Mouse (Mus musculus) hindbrain, embryonic 15.5 days (tissue): ENCODE measurements around the gene Mzt1. TPM values are rescaled to one million over a fixed set of nuclear protein-coding genes. Genes with fewer than 3 reads are reported as not detected.
A peak's percentile ranks its signal among the peaks of the same experiment; 100 is the strongest.
"Not testable (repeated sequence)": the region's sequence is repeated elsewhere in the genome, so short reads cannot be mapped to it uniquely, and the experiment has no call there.

Experiments used
- ATAC-seq: fragments of 200-750 bp; cut with Nextera tagmentation; 2 replicates; pipeline ENCODE4 v1.8.0; 2017; ENCODE audit warnings: low read depth, moderate number of reproducible peaks, moderate TSS enrichment; ENCODE audit not compliant: low FRiP score
- H3K27ac ChIP-seq: fragments of 300-500 bp; sonication (generic); replicated peaks from 2 replicates; pipeline ENCODE4 v1.5.1; 2015; ENCODE audit warnings: mild to moderate bottlenecking, inconsistent platforms
- H3K27me3 ChIP-seq: fragments of 300-500 bp; sonication (generic); 2 replicates; pipeline ENCODE4 v1.6.1; 2015; ENCODE audit warnings: control low read depth, inconsistent platforms
- H3K36me3 ChIP-seq: fragments of 300-500 bp; sonication (generic); 2 replicates; pipeline ENCODE4 v1.6.1; 2015; ENCODE audit warnings: control low read depth, inconsistent platforms
- H3K4me1 ChIP-seq: fragments of 300-500 bp; sonication (generic); replicated peaks from 2 replicates; pipeline ENCODE4 v1.6.1; 2015; ENCODE audit warnings: control low read depth, inconsistent platforms
- H3K4me2 ChIP-seq: fragments of 300-500 bp; sonication (generic); 2 replicates; pipeline ENCODE4 v1.6.1; 2015; ENCODE audit warnings: moderate library complexity, mild to moderate bottlenecking, inconsistent platforms
- H3K4me3 ChIP-seq: fragments of 300-500 bp; sonication (generic); 2 replicates; pipeline ENCODE4 v1.5.1; 2015; ENCODE audit warnings: mild to moderate bottlenecking, inconsistent platforms
- H3K9ac ChIP-seq: fragments of 300-500 bp; sonication (generic); 2 replicates; pipeline ENCODE4 v1.6.1; 2015; ENCODE audit warnings: inconsistent platforms
- H3K9me3 ChIP-seq: fragments of 300-500 bp; sonication (generic); 2 replicates; pipeline ENCODE4 v1.6.1; 2016; ENCODE audit warnings: control low read depth, inconsistent platforms
- WGBS: fragments of 180-500 bp; shearing (Covaris S2); methylation state at CpG from one replicate; pipeline ENCODE4 v1.1.7; 2015; 5-methylcytosine and 5-hydroxymethylcytosine counted together
- polyA plus RNA-seq: library from polyadenylated mRNA; unstranded; fragments of >200 nt; fragmentation: Nextera tagmentation; extraction: Ambion mirVana; gene quantifications from 2 replicates; pipeline ENCODE4 v1.2.1, GENCODE M21; 2015

The Mzt1 gene
- polyA plus RNA-seq, 1 experiment from 2014 or later, result 99.5 TPM

GRCm38 (mm10) chr14:99041416-99041815 lies 4.5 kb downstream of the Mzt1 start:
- H3K27me3 ChIP-seq, result no peaks in the 10 kb centered on the region
- H3K36me3 ChIP-seq, result 0 out of 2 replicates have a peak, but pooled peaks cover 6% of the 10 kb centered on the region
- H3K27ac ChIP-seq, result no peak overlapping the region
- H3K4me1 ChIP-seq, result peaks cover 25% of the 10 kb centered on the region
- H3K9ac ChIP-seq, result no peak overlapping the region
- no peak overlapping the region for H3K4me2 ChIP-seq
- no peak overlapping the region for H3K4me3 ChIP-seq
- ATAC-seq, result no peak
- 75% methylated on average over 4 of the region's 4 CpGs for WGBS
- H3K9me3 ChIP-seq, result no peaks in the 10 kb centered on the region

GRCm38 (mm10) chr14:99039308-99039707 lies 6.6 kb downstream of the Mzt1 start:
- WGBS, result 53% methylated on average over 5 of the region's 5 CpGs
- not testable (repeated sequence) for H3K27ac ChIP-seq, H3K4me2 ChIP-seq, H3K9ac ChIP-seq, ATAC-seq, H3K4me3 ChIP-seq, H3K27me3 ChIP-seq, H3K9me3 ChIP-seq
- peaks cover 16% of the 10 kb centered on the region for H3K4me1 ChIP-seq
- H3K36me3 ChIP-seq, result peaks cover 11% of the 10 kb centered on the region

- no peak overlapping the region for H3K27ac ChIP-seq
- H3K4me3 ChIP-seq, result no peak overlapping the region
- H3K9ac ChIP-seq, result no peak overlapping the region
- no peak for ATAC-seq
- H3K4me1 ChIP-seq, result 0 out of 2 replicates have a peak, but pooled peaks cover 7% of the 10 kb centered on the region
- H3K27me3 ChIP-seq, result no peaks in the 10 kb centered on the region
- H3K9me3 ChIP-seq, result no peaks in the 10 kb centered on the region
- 82% methylated on average over 2 of the region's 2 CpGs for WGBS
- H3K36me3 ChIP-seq, result peaks cover 15% of the 10 kb centered on the region
- no peak overlapping the region for H3K4me2 ChIP-seq
Measured at GRCm38 (mm10) chr14:99037703-99038102, 8.2 kb downstream of the Mzt1 start.

- 79% methylated on average over 4 of the region's 4 CpGs for WGBS
- Histone ChIP-seq H3K4me3 (no peak overlapping the region), H3K4me1 (0 out of 2 replicates have a peak, but pooled peaks cover under 1% of the 10 kb centered on the region), H3K4me2 (no peak overlapping the region), H3K9me3 (no peaks in the 10 kb centered on the region), H3K27me3 (no peaks in the 10 kb centered on the region), H3K9ac (no peak overlapping the region), H3K27ac (no peak overlapping the region), H3K36me3 (peaks cover 15% of the 10 kb centered on the region)
- ATAC-seq, result no peak
Measured at GRCm38 (mm10) chr14:99036039-99036438, 9.9 kb downstream of the Mzt1 start.

- H3K27me3 ChIP-seq, H3K4me3 ChIP-seq, H3K4me2 ChIP-seq, H3K9me3 ChIP-seq, ATAC-seq, H3K4me1 ChIP-seq, H3K27ac ChIP-seq, H3K9ac ChIP-seq: not testable (repeated sequence)
- 95% methylated on average over 8 of the region's 8 CpGs for WGBS
- peaks cover 11% of the 10 kb centered on the region for H3K36me3 ChIP-seq
Measured at GRCm38 (mm10) chr14:99034851-99035250, 11.1 kb downstream of the Mzt1 start.

GRCm38 (mm10) chr14:99032596-99032995 lies 13.3 kb downstream of the Mzt1 start:
- Histone ChIP-seq H3K4me3 (no peak overlapping the region), H3K4me1 (no peaks in the 10 kb centered on the region), H3K9me3 (no peaks in the 10 kb centered on the region), H3K27ac (no peak overlapping the region), H3K36me3 (peaks cover 8% of the 10 kb centered on the region), H3K4me2 (no peak overlapping the region), H3K9ac (no peak overlapping the region), H3K27me3 (no peaks in the 10 kb centered on the region)
- no peak for ATAC-seq
- 78% methylated on average over 5 of the region's 5 CpGs for WGBS

GRCm38 (mm10) chr14:99031337-99031873 lies 14.5 kb downstream of the Mzt1 start:
- no peak overlapping the region for H3K9ac ChIP-seq
- H3K4me2 ChIP-seq, result no peak overlapping the region
- no peaks in the 10 kb centered on the region for H3K27me3 ChIP-seq
- H3K36me3 ChIP-seq, result peaks cover 8% of the 10 kb centered on the region
- H3K4me3 ChIP-seq, result no peak overlapping the region
- 83% methylated on average over 5 of the region's 5 CpGs for whole genome bisulfite sequencing
- H3K9me3 ChIP-seq, result no peaks in the 10 kb centered on the region
- ATAC-seq, result no peak; the same call in 1 of the 2 replicates
- no peak overlapping the region for H3K27ac ChIP-seq
- no peaks in the 10 kb centered on the region for H3K4me1 ChIP-seq

GRCm38 (mm10) chr14:99029987-99030386 lies 15.9 kb downstream of the Mzt1 start:
- H3K9me3 ChIP-seq, result no peaks in the 10 kb centered on the region
- no peak overlapping the region for H3K4me2 ChIP-seq
- ATAC-seq, result no peak
- no peak overlapping the region for H3K9ac ChIP-seq
- H3K27ac ChIP-seq, result no peak overlapping the region
- no peaks in the 10 kb centered on the region for H3K27me3 ChIP-seq
- H3K4me3 ChIP-seq, result no peak overlapping the region
- 76% methylated on average over 5 of the region's 5 CpGs for WGBS
- no peaks in the 10 kb centered on the region for H3K4me1 ChIP-seq
- H3K36me3 ChIP-seq, result 0 out of 2 replicates have a peak, but pooled peaks cover 3% of the 10 kb centered on the region

GRCm38 (mm10) chr14:99022346-99023086 lies 23.4 kb downstream of the Mzt1 start:
- H3K27me3 ChIP-seq, result no peaks in the 10 kb centered on the region
- H3K4me2 ChIP-seq, result peak overlapping the region; percentile 54
- peak overlapping the region; percentile 35 for H3K9ac ChIP-seq
- H3K36me3 ChIP-seq, result no peaks in the 10 kb centered on the region
- H3K9me3 ChIP-seq, result no peaks in the 10 kb centered on the region
- 0 out of 2 replicates have a peak, but pooled peaks have one; percentile 21 for ATAC-seq
- H3K27ac ChIP-seq, result no peak overlapping the region
- H3K4me3 ChIP-seq, result peak overlapping the region; percentile 35
- 38% methylated on average over 12 of the region's 12 CpGs for WGBS
- H3K4me1 ChIP-seq, result no peaks in the 10 kb centered on the region

GRCm38 (mm10) chr14:99019136-99019808 lies 26.7 kb downstream of the Mzt1 start:
- Histone ChIP-seq H3K4me1 (no peaks in the 10 kb centered on the region), H3K4me3 (no peak overlapping the region), H3K36me3 (no peaks in the 10 kb centered on the region), H3K9me3 (no peaks in the 10 kb centered on the region), H3K27me3 (no peaks in the 10 kb centered on the region), H3K9ac (no peak overlapping the region), H3K27ac (no peak overlapping the region), H3K4me2 (no peak overlapping the region)
- WGBS, result 58% methylated on average over 10 of the region's 10 CpGs
- no peak for ATAC-seq

- H3K4me1 ChIP-seq, result no peaks in the 10 kb centered on the region
- no peak overlapping the region for H3K4me2 ChIP-seq
- no peak overlapping the region for H3K27ac ChIP-seq
- H3K36me3 ChIP-seq, result no peaks in the 10 kb centered on the region
- 84% methylated on average over 7 of the region's 7 CpGs for WGBS
- ATAC-seq, result no peak
- H3K9ac ChIP-seq, result no peak overlapping the region
- no peaks in the 10 kb centered on the region for H3K9me3 ChIP-seq
- H3K27me3 ChIP-seq, result no peaks in the 10 kb centered on the region
- H3K4me3 ChIP-seq, result no peak overlapping the region
Measured at GRCm38 (mm10) chr14:99018691-99019090, 27.2 kb downstream of the Mzt1 start.

- Histone ChIP-seq H3K9ac (no peak overlapping the region), H3K27me3 (no peaks in the 10 kb centered on the region), H3K27ac (no peak overlapping the region), H3K4me2 (no peak overlapping the region), H3K36me3 (no peaks in the 10 kb centered on the region), H3K4me3 (no peak overlapping the region), H3K4me1 (no peaks in the 10 kb centered on the region), H3K9me3 (no peaks in the 10 kb centered on the region)
- ATAC-seq, result no peak
- 73% methylated on average over 2 of the region's 2 CpGs for WGBS
Measured at GRCm38 (mm10) chr14:99010920-99011313, 35.0 kb downstream of the Mzt1 start.
